Mouse (Mus musculus) ovary, postnatal 14 days (tissue): Measurements from ENCODE around the gene C130032M10Rik.
"Not testable (repeated sequence)": the region's sequence is repeated elsewhere in the genome, so short reads cannot be mapped to it uniquely, and the experiment has no call there.

ENCODE experiments used
- DNase-seq: peaks from one replicate; pipeline ENCODE4 v3.0.0; 2022; ENCODE audit warnings: low spot score

C130032M10Rik gene

GRCm38 (mm10) chr9:114518812-114519477 is 3.4 kb downstream of the C130032M10Rik start:
- DNase-seq: no peak

DNA sequence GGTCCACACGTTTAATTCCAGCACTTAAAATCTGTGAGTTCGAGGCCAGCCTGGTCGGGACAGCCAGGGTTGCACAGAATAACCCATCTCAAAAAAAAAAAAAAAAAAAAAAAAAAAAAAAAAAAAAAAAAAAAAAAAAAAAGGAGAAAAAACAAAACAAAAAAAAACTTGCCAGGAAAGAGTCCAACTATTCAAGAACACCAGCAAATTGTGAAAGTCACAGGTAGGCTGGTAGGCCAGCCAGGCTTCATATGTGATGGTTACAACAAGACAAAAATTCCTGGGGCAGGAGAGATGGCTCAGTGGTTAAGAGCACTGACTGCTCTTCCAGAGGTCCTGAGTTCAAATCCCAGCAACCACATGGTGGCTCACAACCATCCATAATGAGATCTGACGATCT is 5.0 kb downstream of the C130032M10Rik start:
- DNase-seq: not testable (repeated sequence)

- no peak for DNase-seq
Measured at GRCm38 (mm10) chr9:114522041-114522440, 6.5 kb downstream of the C130032M10Rik start.

GRCm38 (mm10) chr9:114522501-114522900 is 7.0 kb downstream of the C130032M10Rik start:
- DNase-seq: no peak

DNA sequence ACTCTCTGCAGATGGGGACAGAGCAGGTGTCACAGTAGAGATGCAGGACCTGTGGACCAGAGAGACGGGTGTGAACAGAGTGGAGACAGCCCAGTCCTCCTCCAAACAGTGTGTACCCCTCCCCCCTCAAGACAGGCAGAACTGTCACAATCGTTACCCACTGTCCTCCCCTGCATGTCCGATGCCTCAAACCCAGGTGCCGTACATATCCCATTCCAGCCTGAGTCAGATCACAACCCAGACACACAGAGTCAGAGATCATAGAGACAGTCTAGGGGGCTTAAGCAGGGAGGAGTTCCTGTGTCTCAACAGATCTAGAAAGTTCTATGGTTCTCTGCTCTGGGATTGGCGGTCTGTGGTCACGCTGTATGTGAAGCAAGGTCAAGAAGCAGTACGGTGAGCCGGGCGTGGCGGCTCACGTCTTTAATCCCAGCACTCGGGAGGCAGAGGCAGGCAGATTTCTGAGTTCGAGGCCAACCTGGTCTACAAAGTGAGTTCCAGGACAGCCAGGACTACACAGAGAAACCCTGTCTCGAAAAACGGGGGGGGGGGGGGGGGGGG is 9.7 kb downstream of the C130032M10Rik start:
- no peak for DNase-seq

DNA sequence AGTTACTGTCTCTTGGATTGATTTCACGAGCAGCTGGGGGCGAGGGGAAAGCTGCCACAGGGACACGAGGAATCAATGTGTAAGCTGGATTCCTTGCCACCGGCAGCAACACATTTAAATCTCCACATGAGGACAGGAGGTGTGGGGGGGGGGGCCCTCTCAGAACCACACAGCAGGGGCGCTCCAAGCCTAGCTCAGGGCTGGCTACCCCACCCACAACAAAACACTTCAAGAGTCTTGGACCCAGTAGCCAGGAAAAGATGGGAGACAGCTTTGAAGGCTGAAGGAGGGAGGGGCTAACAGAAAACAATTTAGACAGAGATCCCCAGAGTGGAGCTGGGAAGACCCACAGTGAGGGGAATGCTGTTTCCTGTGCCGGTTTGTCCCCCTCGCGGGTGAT is 10.4 kb downstream of the C130032M10Rik start:
- no peak for DNase-seq

DNA sequence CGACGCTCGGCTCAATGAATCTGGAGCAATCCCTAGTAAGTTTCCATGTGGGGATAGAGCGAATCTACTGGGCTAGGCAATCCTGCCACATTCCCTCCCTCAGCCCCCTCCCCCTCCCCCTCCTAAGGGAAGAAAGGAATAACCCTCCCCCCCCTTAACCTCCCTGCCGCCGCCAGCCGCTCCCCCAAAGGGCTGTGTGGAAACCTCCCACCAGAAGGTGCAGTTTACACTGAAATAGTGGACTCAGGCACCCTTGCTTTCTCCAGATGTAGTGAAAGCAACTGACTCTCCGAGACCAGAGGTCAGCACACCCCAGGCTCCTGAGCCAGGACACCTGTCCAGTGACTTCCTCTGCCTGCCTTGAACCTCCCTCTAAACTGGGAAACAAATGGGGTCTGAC is 11.1 kb downstream of the C130032M10Rik start:
- no peak for DNase-seq

- no peak for DNase-seq
Measured at GRCm38 (mm10) chr9:114527085-114527484, 11.6 kb downstream of the C130032M10Rik start.

DNA sequence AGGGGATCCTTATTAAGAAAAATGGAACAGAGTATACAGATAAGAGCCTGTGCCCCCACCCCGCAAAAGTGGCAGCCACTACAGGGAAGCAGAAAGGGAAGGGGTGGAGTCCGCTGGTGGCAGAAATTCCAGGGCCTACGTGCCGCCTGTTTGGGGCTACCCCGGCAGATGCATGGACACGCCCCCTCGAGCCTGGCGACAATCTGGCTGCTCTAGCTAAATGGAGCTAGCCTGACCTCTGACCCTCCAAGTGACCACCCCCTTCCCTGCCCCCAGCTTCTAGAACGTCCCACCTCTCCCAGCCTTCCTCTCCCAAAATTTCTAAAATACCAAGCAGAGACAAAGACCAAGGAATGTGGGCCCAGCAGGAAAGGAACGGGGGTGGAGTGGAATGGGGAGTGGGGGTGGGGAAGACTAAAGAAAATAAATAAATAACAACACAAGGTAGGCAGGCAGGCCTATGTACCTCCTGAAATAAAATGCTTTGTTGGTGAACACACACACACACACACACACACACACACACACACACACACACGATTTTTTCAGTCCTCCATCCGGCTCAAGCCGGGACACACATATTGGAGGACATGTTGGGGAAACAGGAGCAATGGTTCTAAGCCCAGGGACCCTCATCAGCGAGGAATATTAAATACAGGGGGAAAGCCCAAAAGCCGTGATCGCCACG is 12.6 kb downstream of the C130032M10Rik start:
- DNase-seq: no peak

- DNase-seq: no peak
Measured at GRCm38 (mm10) chr9:114528680-114529048, 13.2 kb downstream of the C130032M10Rik start.

DNA sequence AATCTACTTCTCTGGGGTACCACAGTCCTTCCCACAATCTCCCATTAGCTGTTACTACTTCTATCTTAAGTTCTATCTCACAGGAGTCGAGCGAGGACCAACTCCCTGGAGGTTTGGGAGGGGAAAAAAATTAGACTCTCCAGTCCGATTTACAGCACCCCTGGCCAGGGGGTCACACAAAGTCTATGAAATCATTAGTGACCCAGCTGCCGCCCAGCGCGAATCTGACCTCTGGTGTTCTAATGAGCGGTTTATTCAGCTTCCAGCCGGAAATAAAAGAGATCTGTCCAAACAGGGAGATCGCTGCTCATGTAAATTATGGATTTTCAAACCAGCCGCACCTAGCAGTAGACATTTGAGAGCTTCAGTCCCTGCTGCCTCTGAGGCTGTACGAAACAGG is 15.8 kb downstream of the C130032M10Rik start:
- DNase-seq: no peak

- DNase-seq: no peak
Measured at GRCm38 (mm10) chr9:114533848-114534247, 18.4 kb downstream of the C130032M10Rik start.

- DNase-seq: no peak
Measured at GRCm38 (mm10) chr9:114534747-114535517, 19.4 kb downstream of the C130032M10Rik start.

- no peak for DNase-seq
Measured at GRCm38 (mm10) chr9:114536628-114537027, 21.1 kb downstream of the C130032M10Rik start.

- DNase-seq: no peak
Measured at GRCm38 (mm10) chr9:114538996-114539563, 23.6 kb downstream of the C130032M10Rik start.

DNA sequence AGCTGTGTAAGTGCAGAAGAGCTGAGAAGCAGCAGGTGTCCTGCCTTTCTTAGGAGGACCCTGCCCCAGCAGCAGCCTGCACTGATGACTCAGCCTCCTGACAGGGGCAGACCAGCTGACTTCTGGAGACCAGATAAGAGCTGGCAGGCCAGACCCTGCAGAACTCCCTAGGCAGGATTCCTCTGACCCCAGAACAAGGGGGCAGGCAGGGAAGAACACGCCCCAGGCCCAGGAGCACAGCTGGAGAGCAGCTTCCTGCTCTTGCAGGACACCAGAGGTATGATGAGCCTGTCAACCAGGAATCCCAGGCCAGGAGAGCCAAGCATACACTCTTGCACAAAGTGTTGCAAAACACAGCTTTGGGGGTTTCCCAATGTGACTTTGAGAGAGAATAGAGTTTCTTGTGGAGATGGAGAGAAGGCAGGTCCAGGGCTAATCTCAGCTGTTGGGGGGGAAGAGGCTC is 25.8 kb downstream of the C130032M10Rik start:
- DNase-seq: no peak

DNA sequence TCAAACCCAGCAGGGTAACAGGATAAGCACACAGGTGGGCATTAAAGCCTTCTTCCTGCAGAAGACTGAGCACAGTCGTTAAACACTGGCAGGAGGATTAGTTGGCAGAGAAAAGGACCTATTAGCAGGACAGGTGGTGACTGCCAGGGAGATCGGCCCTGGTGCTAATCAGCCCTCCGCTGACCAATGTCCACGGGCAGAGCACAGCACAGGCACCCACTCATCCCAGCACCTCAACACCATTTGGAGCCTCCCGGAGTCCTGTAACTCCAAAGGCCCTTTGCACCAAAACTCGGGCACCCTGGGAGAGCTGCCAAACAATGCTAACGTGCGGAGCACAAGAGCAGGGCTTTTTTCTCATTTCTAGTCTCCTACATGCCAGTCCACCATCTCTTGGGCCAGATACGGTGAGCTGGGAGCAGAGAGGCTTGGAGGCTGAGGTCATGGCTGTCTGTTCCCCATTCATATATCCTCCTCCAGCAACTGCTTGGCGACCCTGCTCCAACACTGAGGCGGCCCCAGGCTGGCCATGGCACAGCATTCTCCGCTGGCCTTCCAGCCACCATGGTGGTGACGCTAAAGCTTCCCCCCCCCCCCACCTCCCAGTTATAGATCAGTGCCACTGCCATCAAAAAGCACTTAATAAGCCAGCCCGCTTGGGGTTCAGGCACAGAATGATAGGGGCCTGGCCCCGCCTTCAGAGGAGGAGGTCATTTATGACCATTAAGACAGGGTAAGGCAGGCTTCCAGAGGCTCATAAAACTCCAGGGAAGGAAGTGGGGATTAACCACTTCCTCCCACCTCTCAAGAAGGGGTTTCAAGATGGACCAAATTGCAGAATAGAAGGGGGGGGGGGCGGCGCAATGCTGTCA is 28.6 kb downstream of the C130032M10Rik start:
- no peak for DNase-seq

GRCm38 (mm10) chr9:114544754-114545393 is 29.4 kb downstream of the C130032M10Rik start:
- no peak for DNase-seq

DNA sequence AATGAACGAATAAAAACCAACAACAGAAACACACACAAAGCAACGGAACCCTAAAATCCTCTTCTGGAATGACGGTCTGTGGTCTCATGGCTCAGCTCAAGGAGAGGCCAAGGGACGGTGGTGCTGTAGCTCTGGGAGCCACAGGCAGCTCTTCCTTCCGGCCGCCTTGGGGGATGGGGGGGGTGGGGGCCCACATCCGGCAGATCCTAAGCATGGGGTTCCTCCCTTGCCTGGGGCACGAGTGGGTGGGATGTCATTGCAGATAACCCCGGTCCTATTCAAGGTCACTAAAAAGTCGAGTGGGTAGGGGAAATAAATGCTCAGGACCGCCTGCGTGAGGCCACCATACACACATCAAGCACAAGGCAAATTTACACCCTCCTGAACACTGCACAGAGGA is 31.3 kb downstream of the C130032M10Rik start:
- no peak for DNase-seq

DNA sequence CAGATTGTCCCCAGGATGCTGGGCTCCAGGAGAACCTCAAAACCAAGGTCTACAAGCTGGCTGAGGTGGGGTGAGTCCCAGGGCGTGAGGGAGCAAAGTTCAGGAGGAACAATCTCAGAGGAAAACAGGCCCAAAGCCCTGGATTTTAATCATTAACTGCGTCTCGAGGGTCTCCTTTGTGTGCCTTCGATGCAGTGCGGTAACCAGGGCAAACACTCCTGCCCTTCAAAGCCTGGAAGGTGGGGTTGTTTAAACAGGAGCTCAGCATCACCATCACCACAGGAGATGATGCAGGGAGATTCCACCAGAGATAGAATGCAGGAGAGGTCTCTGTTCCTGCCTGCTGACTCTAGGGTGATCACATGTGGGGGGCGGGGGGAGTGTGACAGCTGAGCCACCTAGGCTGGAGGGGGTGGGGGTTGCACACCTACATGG is 32.2 kb downstream of the C130032M10Rik start:
- DNase-seq: no peak

DNA sequence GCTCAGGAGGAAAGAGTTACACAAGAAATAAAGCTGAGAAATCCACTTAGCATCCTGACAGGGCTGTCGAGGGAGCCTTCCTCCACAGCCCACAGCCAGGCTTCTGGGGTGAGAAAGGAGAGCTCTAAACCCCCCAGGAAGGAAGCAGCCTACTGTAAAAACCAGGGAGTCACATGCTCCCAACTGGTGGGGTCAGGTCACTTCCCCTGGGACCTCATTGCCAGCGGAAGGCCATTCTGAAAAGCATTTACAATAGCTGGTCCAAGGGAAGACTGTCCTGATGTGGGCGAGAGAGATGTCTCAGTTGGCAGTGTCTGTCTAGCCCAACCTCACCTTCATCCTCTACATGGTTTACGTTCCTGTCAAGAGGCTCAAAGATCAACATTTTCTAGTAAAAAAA is 33.0 kb downstream of the C130032M10Rik start:
- no peak for DNase-seq
